ENCODE assay signal across 7 mouse cellular contexts in the genomic region with DNA sequence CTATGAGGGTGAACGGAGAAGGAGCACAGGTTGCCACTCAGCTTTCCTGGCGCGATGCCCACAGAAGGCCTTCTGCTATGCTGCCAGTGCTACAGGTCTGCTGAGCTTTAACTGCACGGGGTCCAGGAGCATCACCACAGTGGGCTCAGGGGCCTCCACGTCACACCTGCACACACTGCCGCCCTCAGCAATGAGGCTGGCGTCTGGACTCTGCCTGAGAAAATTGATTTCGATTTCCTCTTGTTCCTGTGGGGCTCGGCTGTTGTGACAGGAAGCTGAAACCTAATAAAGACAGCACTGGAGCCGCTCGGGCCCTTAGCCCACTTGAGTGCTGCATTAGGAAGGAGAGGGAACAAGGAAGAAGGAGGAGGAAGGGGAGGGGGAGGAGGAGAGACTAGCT.
DNase-seq lines count a peak whose midpoint lies in the region; ATAC-seq and TF ChIP-seq lines count a peak whose summit lies in the region.

No protein-coding gene starts in this region.

- TF ChIP-seq EP300 in stomach, postnatal 0 days (optimal IDR thresholded peaks at IDR 0.05): no peak

- H3K4me1 ChIP-seq in stomach, embryonic 15.5 days: peaks cover 10% of the 10 kb centered on the region; the same call in 1 of the 2 replicates
- H3K4me1 ChIP-seq in stomach, postnatal 0 days (replicated peaks; ENCODE audit: control insufficient read depth, insufficient read depth): no peaks in the 10 kb centered on the region
- peaks cover 4% of the 10 kb centered on the region for H3K4me1 ChIP-seq in hindbrain, embryonic 15.5 days (replicated peaks)
- H3K4me1 ChIP-seq in midbrain, postnatal 0 days (ENCODE audit: insufficient read depth, low read length): no peaks in the 10 kb centered on the region

- H3K9me3 ChIP-seq in stomach, embryonic 15.5 days: no peaks in the 10 kb centered on the region
- H3K9me3 ChIP-seq in stomach, postnatal 0 days (ENCODE audit: control insufficient read depth, low read length): no peaks in the 10 kb centered on the region
- no peaks in the 10 kb centered on the region for H3K9me3 ChIP-seq in hindbrain, embryonic 15.5 days
- no peaks in the 10 kb centered on the region for H3K9me3 ChIP-seq in midbrain, postnatal 0 days (ENCODE audit: low read length)

- ATAC-seq in stomach, embryonic 15.5 days (ENCODE audit: insufficient read depth, low FRiP score, low read depth): peak; percentile 35; the same call in 1 of the 2 replicates
- no peak for ATAC-seq in stomach, postnatal 0 days (ENCODE audit: low FRiP score, low TSS enrichment)
- peak; percentile 63; the same call in 1 of the 2 replicates for ATAC-seq in hindbrain, embryonic 15.5 days (ENCODE audit: low FRiP score, low read depth)
- ATAC-seq in midbrain, postnatal 0 days (ENCODE audit: low FRiP score): no peak

- H3K27me3 ChIP-seq in stomach, embryonic 15.5 days (replicated peaks): no peaks in the 10 kb centered on the region
- H3K27me3 ChIP-seq in stomach, postnatal 0 days (ENCODE audit: control insufficient read depth, insufficient read depth, low read length): no peaks in the 10 kb centered on the region
- H3K27me3 ChIP-seq in hindbrain, embryonic 15.5 days: no peaks in the 10 kb centered on the region
- H3K27me3 ChIP-seq in midbrain, postnatal 0 days (ENCODE audit: insufficient read depth, low read length): no peaks in the 10 kb centered on the region

- peak; percentile 10 for DNase-seq in heart, postnatal 4 days
- no peak for DNase-seq in heart, adult 18-20 months
- no peak for DNase-seq in stomach, postnatal 0 days (ENCODE audit: low spot score)
- DNase-seq in midbrain, postnatal 0 days (ENCODE audit: low spot score): peak; percentile 31
- no peak for DNase-seq in ovary, postnatal 36 days (ENCODE audit: low spot score)

- H3K27ac ChIP-seq in stomach, embryonic 15.5 days: no peak overlapping the region
- H3K27ac ChIP-seq in stomach, postnatal 0 days (replicated peaks): no peak overlapping the region
- 0 out of 2 replicates have a peak overlapping the region, but pooled peaks have one; percentile 8 for H3K27ac ChIP-seq in hindbrain, embryonic 15.5 days (replicated peaks)
- H3K27ac ChIP-seq in midbrain, postnatal 0 days (ENCODE audit: low read depth, low read length): no peak overlapping the region

- TF ChIP-seq CTCF in stomach, postnatal 0 days (IDR thresholded peaks at IDR 0.05; ENCODE audit: low read depth): no peak
- no peak for TF ChIP-seq CTCF in midbrain, postnatal 0 days (IDR thresholded peaks at IDR 0.05)

- no peak overlapping the region for H3K9ac ChIP-seq in stomach, embryonic 15.5 days
- H3K9ac ChIP-seq in stomach, postnatal 0 days (ENCODE audit: low read length): no peak overlapping the region
- no peak overlapping the region for H3K9ac ChIP-seq in hindbrain, embryonic 15.5 days
- no peak overlapping the region for H3K9ac ChIP-seq in midbrain, postnatal 0 days (replicated peaks; ENCODE audit: low read length, poor library complexity, severe bottlenecking)

- no peak overlapping the region for H3K4me2 ChIP-seq in stomach, embryonic 15.5 days
- no peak overlapping the region for H3K4me2 ChIP-seq in stomach, postnatal 0 days (replicated peaks; ENCODE audit: low read depth)
- H3K4me2 ChIP-seq in hindbrain, embryonic 15.5 days: no peak overlapping the region
- no peak overlapping the region for H3K4me2 ChIP-seq in midbrain, postnatal 0 days (ENCODE audit: low read depth, low read length, poor library complexity, severe bottlenecking)

- no peak overlapping the region for H3K4me3 ChIP-seq in stomach, embryonic 15.5 days (replicated peaks)
- no peak overlapping the region for H3K4me3 ChIP-seq in stomach, postnatal 0 days (ENCODE audit: low read depth, low read length)
- no peak overlapping the region for H3K4me3 ChIP-seq in hindbrain, embryonic 15.5 days
- H3K4me3 ChIP-seq in midbrain, postnatal 0 days (ENCODE audit: low read depth, low read length): no peak overlapping the region

- 39% methylated on average over 11 of the region's 11 CpGs for whole genome bisulfite sequencing in stomach, embryonic 15.5 days
- WGBS in stomach, postnatal 0 days: 54% methylated on average over 11 of the region's 11 CpGs
- WGBS in hindbrain, embryonic 15.5 days: 49% methylated on average over 11 of the region's 11 CpGs
- WGBS in midbrain, postnatal 0 days: 60% methylated on average over 11 of the region's 11 CpGs

- no peaks in the 10 kb centered on the region for H3K36me3 ChIP-seq in stomach, embryonic 15.5 days
- no peaks in the 10 kb centered on the region for H3K36me3 ChIP-seq in stomach, postnatal 0 days (ENCODE audit: control insufficient read depth, insufficient read depth, low read length)
- no peaks in the 10 kb centered on the region for H3K36me3 ChIP-seq in hindbrain, embryonic 15.5 days
- H3K36me3 ChIP-seq in midbrain, postnatal 0 days (ENCODE audit: insufficient read depth, low read length): no peaks in the 10 kb centered on the region

Comparison
In these comparisons a context has a peak if more than half of its experiments do, and no peak if none do; other contexts are left out.
1. DNase-seq: peak in heart, postnatal 4 days (single experiment) and midbrain, postnatal 0 days (single experiment); none in heart, adult 18-20 months (0 of 2), stomach, postnatal 0 days (single experiment) and ovary, postnatal 36 days (single experiment).
2. ATAC-seq: peak in stomach, embryonic 15.5 days (single experiment) and hindbrain, embryonic 15.5 days (single experiment); none in stomach, postnatal 0 days (single experiment) and midbrain, postnatal 0 days (single experiment).